Mouse (Mus musculus) ES-E14 (cell line): ENCODE measurements around the gene Ap1s1. TPM values are rescaled to one million over a fixed set of nuclear protein-coding genes. Genes with fewer than 3 reads are reported as not detected.

Experiments
- DNase-seq: peaks from one replicate; pipeline ENCODE4 v3.0.0-alpha.2; 2013; ENCODE audit warnings: low read depth, low spot score
- H3K27ac ChIP-seq: 2 replicates; pipeline ENCODE4 v1.5.1; 2012; ENCODE audit warnings: low read depth, mild to moderate bottlenecking, low read length, moderate library complexity, mixed read lengths; ENCODE audit not compliant: poor library complexity, insufficient read depth, severe bottlenecking
- H3K36me3 ChIP-seq: 2 replicates; pipeline ENCODE4 v1.6.1; 2012; ENCODE audit warnings: mild to moderate bottlenecking, low read length, moderate library complexity, mixed read lengths; ENCODE audit not compliant: control insufficient read depth, poor library complexity, insufficient read depth, severe bottlenecking
- H3K4me1 ChIP-seq, 2 experiments: fragments of 150-350 bp in 1 of 2; sonication (generic) in 1 of 2; 2 replicates each; pipeline ENCODE4 v1.6.1; 2012; ENCODE audit warnings: low read length in 2 of 2, mild to moderate bottlenecking in 1 of 2, mixed read lengths in 1 of 2; ENCODE audit not compliant: control insufficient read depth in 2 of 2, insufficient read depth in 2 of 2, poor library complexity in 1 of 2
- H3K4me3 ChIP-seq, 2 experiments: fragments of 150-350 bp in 1 of 2; sonication (generic) in 1 of 2; 2 replicates each; pipeline ENCODE4 v1.5.1; 2012; ENCODE audit warnings: low read length in 2 of 2, low read depth in 1 of 2, mild to moderate bottlenecking in 1 of 2, mixed read lengths in 1 of 2; ENCODE audit not compliant: insufficient read depth in 1 of 2, poor library complexity in 1 of 2, severe bottlenecking in 1 of 2
- H3K9ac ChIP-seq: 2 replicates; pipeline ENCODE4 v1.6.1; 2012; ENCODE audit warnings: low read depth, mild to moderate bottlenecking, low read length, mixed read lengths; ENCODE audit not compliant: poor library complexity, insufficient read depth, severe bottlenecking
- H3K9me3 ChIP-seq: fragments of 150-350 bp; sonication (generic); 2 replicates; pipeline ENCODE4 v1.6.1; 2012; ENCODE audit warnings: low read depth, mild to moderate bottlenecking, low read length; ENCODE audit not compliant: control insufficient read depth, insufficient read depth
- CHD2 ChIP-seq: IDR thresholded peaks from 2 replicates; pipeline ENCODE4 v1.6.1; 2014; ENCODE audit warnings: mild to moderate bottlenecking, low read depth, low read length, inconsistent platforms
- HCFC1 ChIP-seq: IDR thresholded peaks from 2 replicates; pipeline ENCODE4 v1.6.1; 2012; ENCODE audit warnings: low read length, inconsistent platforms, borderline replicate concordance; ENCODE audit not compliant: insufficient read depth
- MAFK ChIP-seq: IDR thresholded peaks from 2 replicates; pipeline ENCODE4 v1.6.1; 2014; ENCODE audit warnings: mild to moderate bottlenecking, low read depth, low read length, inconsistent platforms; ENCODE audit not compliant: insufficient read depth
- ZC3H11A ChIP-seq: IDR thresholded peaks from 2 replicates; pipeline ENCODE4 v1.6.1; 2012; ENCODE audit warnings: low read depth, mild to moderate bottlenecking, inconsistent platforms, low read length, borderline replicate concordance
- ZNF384 ChIP-seq: IDR thresholded peaks from 2 replicates; pipeline ENCODE4 v1.6.1; 2012; ENCODE audit warnings: low read depth, low read length, inconsistent platforms
- in situ Hi-C, 2 experiments: fragments of 600-800 bp; cut with MboI; formaldehyde crosslinking; loops; one replicate each; pipeline ENCODE4 v1.15.1; 2025; ENCODE audit warnings: low sequenced_read_pairs in 2 of 2, inconsistent platforms in 1 of 2; ENCODE audit not compliant: unreplicated experiment in 2 of 2
- total RNA-seq: library from RNA; depleted of rRNA; stranded (reverse); fragments of 300-350 nt; gene quantifications from 2 replicates; pipeline ENCODE4 v1.2.3, GENCODE M21; 2012

Ap1s1 gene
- total RNA-seq, 1 experiment = 112 TPM

GRCm38 (mm10) chr5:137076191-137076930 lies 30.4 kb upstream of the Ap1s1 start:
- Histone ChIP-seq H3K9ac (no peak overlapping the region; the same call in 1 of the 2 replicates), H3K9me3 (no peaks in the 10 kb centered on the region), H3K4me3 (no peak overlapping the region), H3K27ac (0 out of 2 replicates have a peak overlapping the region, but pooled peaks have one; percentile 33), H3K4me1 (peaks cover 7 to 46% of the 10 kb centered on the region in 2 experiments; a peak in 3 of 4 replicates), H3K36me3 (no peaks in the 10 kb centered on the region)
- DNase-seq = no peak
- no peak for TF ChIP-seq ZNF384
- no peak for TF ChIP-seq CHD2
- TF ChIP-seq MAFK = no peak
- TF ChIP-seq HCFC1 = no peak
- TF ChIP-seq ZC3H11A = no peak
- in situ Hi-C loops = no loop called here

DNA sequence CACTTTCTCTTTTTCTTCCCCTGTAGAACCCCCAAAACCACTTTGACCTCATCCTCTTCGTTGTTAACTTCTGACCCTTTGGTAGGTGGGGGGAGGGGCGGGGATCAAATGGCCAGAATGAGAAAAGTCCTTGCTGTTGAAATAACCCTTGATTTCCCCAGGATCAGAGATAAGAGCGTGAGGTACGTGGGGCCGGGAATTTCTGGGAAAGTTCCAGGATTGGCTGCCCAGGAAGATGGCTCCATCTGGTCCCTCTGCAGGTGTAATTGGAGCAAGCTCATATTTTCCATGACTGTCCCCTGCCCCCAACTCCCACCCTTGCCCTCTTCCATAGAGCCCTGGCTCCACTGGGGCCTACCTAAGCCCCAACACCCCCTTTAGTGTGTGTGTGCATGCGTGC lies 29.8 kb upstream of the Ap1s1 start:
- in situ Hi-C loops = no loop called here
- no peaks in the 10 kb centered on the region for H3K36me3 ChIP-seq
- no peak overlapping the region for H3K4me3 ChIP-seq
- DNase-seq = no peak
- no peak overlapping the region for H3K9ac ChIP-seq
- no peaks in the 10 kb centered on the region for H3K9me3 ChIP-seq
- TF ChIP-seq CHD2 (no peak), HCFC1 (no peak), ZNF384 (no peak), ZC3H11A (no peak), MAFK (no peak)
- peaks cover 5 to 47% of the 10 kb centered on the region in 2 experiments; a peak in 3 of 4 replicates for H3K4me1 ChIP-seq
- H3K27ac ChIP-seq = no peak overlapping the region

- TF ChIP-seq HCFC1 = no peak
- no peak for TF ChIP-seq ZNF384
- no peak for TF ChIP-seq MAFK
- TF ChIP-seq ZC3H11A = no peak
- no peak for TF ChIP-seq CHD2
- H3K36me3 ChIP-seq = 0 out of 2 replicates have a peak, but pooled peaks cover under 1% of the 10 kb centered on the region
- peak overlapping the region; percentile 64; the same call in 1 of the 2 replicates for H3K27ac ChIP-seq
- peak overlapping the region; percentile 70 for H3K9ac ChIP-seq
- no peak for DNase-seq
- H3K4me3 ChIP-seq = no peak overlapping the region
- no peaks in the 10 kb centered on the region for H3K9me3 ChIP-seq
- in situ Hi-C loops = no loop called here
- peaks cover 4 to 38% of the 10 kb centered on the region in 2 experiments; a peak in 3 of 4 replicates for H3K4me1 ChIP-seq
Observed at GRCm38 (mm10) chr5:137074191-137074651, 28.3 kb upstream of the Ap1s1 start.

DNA sequence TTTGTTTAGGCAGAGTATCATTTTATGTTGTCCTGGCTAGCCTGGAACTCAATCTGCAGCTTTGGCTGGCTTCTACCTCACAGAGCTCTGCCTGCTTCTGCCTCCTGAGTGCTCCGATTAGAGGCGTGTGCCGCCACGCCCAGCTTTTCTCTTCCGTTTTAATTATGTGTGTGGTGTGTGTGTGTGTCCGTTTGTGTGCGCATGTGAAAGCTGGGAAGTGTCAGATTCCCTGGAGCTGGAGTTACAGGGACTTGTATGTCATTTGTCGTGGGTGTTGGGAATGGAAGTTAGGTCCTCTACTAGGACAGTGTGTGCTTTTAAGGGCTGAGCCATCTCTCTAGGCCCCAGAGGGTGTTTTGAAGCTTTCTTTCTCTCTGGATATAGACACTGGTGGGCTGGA lies 27.2 kb upstream of the Ap1s1 start:
- TF ChIP-seq CHD2 (no peak), HCFC1 (no peak), MAFK (no peak), ZNF384 (no peak), ZC3H11A (no peak)
- peaks cover 4 to 35% of the 10 kb centered on the region in 2 experiments; a peak in 3 of 4 replicates for H3K4me1 ChIP-seq
- in situ Hi-C loops = no loop called here
- H3K27ac ChIP-seq = peak overlapping the region; percentile 92
- H3K9ac ChIP-seq = no peak overlapping the region
- no peak overlapping the region for H3K4me3 ChIP-seq
- no peak for DNase-seq
- 0 out of 2 replicates have a peak, but pooled peaks cover 3% of the 10 kb centered on the region for H3K36me3 ChIP-seq
- H3K9me3 ChIP-seq = no peaks in the 10 kb centered on the region
